Mouse (Mus musculus): ENCODE data around the gene Fam83e.

Gene Fam83e

DNA sequence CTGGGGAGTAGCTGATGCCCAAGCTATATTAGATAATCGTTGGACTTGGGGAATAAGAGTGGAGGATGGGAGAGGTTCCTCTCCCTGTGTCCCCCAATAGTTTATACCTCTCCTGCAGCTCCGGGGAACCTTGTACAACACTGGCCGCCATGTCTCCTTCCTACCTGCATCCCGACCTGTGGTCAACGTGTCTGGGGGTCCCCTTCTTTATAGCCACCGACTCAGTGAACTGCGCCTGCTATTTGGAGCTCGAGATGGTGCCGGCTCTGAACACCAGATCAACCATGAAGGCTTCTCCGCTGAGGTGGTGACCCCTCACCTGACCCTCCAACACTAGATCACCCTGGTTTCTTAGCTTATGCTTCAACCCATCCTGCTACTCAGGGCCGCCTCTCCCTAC is 18.7 kb upstream of the Fam83e start:
- no peak for DNase-seq (ENCODE audit: low spot score)

DNA sequence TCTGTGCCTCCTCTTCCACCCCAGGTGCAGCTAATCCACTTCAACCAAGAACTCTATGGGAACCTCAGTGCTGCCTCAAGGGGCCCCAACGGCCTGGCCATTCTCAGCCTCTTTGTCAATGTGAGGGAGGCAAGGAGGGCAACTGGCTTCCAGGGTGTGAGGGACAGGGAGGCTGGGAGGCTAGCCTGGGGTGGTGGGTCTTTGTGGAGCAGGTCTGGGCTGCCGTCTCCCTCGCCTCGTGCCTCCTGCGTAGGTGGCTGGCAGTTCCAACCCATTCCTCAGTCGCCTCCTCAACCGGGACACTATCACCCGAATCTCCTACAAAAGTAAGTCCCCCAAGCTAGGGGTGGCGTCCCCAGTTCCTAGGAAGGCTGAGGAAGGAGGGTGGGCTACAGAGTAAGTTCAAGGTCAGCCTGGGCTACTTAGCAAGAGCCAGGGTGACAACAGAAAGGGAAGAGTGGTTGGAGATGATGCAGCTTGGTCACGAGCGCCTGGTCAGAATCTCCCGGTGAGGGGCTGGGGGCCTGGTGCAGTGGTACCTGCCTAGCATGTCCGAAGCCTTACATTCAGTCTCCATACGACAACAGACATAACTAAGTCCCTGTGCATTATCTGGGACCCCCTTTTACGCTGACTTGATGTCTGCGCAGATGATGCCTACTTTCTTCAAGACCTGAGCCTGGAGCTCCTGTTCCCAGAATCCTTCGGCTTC is 18.0 kb upstream of the Fam83e start:
- DNase-seq (ENCODE audit: low spot score), result no peak

DNA sequence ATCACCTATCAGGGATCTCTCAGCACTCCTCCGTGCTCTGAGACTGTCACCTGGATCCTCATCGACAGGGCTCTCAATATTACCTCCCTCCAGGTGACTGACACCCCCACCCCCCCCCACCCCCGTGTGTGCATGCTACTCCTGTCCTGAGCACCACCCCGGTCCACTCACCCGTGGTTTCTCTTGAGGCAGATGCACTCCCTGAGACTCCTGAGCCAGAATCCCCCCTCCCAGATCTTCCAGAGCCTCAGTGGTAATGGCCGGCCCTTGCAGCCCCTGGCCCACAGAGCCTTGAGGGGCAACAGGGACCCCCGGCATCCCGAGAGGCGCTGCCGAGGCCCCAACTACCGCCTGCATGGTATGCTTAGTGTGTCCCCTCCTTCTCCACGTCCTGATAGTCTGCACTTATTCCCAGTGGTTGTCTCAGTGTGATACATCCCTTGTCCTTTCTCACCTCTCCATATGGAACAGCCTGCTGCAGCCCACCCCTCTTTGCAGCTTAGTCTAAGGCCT is 17.4 kb upstream of the Fam83e start:
- peak; percentile 22 for DNase-seq (ENCODE audit: low spot score)

DNA sequence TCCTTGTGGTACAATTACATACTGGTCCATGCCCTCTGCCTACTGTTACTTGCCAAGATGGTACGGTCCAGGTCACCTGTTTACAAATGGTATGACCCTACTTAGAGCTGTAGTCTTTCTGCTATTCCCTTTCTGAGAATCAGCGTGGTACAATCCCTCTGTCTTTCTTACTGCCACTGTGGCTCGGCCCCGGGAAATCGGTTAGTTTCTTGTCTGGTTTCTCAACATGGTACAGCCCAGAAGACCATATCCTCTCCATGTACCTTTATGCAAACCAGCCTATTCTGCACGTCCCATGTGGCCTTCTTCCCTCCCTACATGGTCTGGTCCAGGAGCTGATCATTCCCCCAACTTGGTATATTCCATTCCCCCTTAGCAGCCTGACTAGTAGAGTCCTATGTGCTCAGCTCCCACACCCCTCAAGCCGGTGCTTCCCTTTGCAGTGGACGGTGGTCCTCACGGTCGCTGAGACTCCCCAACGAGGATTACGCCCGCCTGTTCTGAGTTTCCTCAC is 16.9 kb upstream of the Fam83e start:
- DNase-seq (ENCODE audit: low spot score), result peak; percentile 66

DNA sequence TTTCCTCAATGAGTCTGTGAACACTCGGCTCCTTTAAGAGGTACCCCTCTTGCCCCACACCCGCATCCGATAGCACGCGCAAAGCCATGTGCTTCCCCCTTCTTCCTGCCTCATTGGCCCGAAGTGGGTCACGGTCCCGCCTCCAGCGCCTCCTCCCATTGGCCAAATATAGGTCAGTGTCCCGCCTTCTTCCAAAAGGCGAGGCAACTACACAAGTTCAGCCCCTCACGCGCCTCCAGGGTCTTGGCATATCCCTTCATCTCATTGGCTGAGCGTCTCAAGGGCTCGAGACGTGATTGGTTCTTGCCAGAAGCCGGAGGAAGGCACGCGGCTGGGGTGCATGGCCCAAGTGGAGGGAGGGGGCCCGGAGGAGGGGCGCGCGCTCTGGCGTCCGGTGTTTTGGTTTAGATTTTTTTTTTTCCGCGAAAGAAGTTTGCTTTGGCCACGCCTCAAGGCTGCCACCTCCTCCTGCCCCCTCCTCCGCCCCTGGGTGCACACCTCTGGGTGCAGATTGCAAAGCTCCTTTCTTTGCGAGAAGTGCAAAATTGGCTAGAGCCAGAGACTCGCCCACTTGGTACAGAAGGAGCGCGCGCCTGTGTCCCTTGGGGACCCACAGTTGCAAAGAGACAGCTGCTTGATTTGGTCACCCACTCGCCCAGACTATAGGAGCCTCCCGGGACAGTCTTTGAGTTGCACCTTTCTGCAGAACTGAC is 16.1 kb upstream of the Fam83e start, which contains the start of gene Dbp:
Gene Dbp (plus strand): TSS at position 359 of the 713 bp plus-strand sequence.
- DNase-seq (ENCODE audit: low spot score), result peak; percentile 99

DNA sequence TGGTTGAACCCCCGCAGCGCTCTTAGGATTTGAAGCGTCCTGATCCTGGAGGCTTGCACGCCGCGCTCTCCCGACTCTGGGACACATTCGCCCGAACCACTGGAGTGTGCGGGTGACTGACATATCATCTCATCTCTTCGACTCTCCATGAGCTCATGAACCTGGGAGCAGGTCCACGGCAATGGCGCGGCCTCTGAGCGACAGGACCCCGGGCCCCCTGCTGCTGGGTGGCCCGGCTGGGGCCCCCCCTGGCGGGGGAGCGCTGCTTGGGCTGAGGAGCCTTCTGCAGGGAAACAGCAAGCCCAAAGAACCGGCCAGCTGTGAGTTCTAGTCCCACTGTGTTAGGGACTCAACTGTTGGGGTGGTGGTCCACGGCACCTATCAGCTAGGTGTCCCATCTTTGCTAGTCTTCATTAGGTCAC is 15.6 kb upstream of the Fam83e start:
- peak; percentile 60 for DNase-seq (ENCODE audit: low spot score)

DNA sequence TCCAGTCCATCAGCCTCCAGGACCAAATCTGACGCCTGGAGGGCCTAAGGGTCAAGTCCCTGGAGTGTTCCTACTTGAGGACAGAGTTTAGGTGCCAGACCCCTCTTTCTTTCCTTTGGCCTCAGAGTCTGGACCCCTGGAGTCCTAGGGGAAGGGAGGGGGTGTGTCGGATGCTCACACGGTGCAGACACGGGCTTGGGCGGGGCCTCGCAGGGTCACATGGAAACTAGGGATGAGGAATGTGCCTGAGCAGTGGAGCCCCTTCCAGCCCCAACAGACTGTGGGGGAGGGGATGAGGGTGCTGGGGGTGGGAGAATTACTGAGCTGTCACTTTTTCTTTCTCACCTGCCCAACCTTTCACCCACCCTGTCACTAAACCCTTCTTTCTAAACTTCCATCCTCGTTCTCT is 15.1 kb upstream of the Fam83e start:
- DNase-seq (ENCODE audit: low spot score), result peak; percentile 87

DNA sequence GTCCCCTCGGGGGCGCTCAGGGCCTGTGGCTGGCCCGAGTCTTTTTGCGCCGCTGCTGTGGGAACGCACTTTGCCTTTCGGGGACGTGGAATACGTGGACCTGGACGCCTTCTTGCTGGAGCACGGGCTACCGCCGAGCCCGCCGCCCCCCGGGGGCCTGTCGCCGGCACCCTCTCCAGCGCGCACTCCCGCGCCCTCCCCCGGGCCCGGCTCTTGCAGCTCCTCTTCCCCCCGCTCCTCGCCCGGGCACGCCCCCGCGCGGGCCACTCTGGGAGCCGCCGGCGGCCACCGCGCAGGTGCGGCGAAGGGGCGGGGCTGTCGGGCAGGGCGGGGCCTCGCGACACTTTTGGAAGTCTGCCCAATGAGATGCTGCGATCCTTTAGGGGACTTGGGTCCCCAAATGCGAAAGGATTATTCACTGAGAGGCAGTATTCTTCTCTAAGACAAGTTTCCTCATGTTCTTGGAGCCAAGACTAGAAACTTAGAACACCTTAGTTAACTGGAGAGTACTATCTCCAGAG is 14.2 kb upstream of the Fam83e start:
- DNase-seq (ENCODE audit: low spot score), result peak; percentile 89

DNA sequence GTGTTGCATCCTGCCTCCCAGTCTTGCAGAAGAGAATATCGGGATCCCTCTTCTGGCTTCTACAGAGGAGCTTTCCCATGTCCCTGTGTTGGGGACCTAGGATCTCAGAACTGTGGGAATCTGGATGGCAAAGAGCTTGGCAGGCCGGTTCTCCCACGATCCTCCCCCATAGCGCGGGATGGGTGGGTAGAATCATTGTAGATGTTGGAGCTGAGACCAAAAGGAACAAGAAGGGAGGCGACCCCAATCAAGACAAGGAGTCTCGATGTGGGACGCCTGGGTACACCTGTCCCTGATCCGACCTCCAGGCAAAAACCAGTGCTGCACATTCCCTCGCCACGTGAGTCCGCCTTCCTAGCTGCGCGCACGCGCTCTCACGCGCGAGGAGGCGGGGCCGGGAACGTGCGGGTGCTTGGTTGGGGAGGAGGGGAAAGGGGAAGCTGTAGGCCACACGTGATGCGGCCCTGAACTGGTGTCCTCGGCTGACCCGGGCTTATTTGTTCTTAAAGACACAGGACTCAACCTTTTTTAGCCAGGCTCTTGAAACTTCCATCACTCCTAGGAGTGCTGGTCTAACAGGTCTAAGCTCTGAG is 13.5 kb upstream of the Fam83e start:
- DNase-seq (ENCODE audit: low spot score), result peak; percentile 93

DNA sequence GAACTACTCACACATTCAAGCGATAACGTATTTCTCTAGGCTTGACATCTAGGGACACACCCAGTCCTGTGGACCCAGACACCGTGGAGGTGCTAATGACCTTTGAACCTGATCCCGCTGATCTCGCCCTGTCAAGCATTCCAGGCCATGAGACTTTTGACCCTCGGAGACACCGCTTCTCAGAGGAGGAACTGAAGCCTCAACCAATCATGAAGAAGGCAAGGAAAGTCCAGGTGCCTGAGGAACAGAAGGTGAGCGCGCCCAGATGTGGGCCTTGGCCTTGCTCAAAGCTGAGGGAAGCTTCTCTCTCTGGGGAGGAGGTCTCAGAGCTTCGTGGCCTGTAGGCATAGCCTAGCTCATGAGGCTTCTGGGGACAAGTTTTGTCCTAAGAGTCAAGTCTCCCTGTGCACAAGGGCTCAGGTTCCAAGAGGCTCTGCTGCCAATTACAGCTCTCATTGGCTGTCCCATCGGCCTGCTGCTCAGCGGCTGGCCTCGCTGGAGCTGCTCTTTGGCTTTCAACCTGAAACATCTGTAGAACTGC is 12.7 kb upstream of the Fam83e start:
- DNase-seq (ENCODE audit: low spot score), result no peak

DNA sequence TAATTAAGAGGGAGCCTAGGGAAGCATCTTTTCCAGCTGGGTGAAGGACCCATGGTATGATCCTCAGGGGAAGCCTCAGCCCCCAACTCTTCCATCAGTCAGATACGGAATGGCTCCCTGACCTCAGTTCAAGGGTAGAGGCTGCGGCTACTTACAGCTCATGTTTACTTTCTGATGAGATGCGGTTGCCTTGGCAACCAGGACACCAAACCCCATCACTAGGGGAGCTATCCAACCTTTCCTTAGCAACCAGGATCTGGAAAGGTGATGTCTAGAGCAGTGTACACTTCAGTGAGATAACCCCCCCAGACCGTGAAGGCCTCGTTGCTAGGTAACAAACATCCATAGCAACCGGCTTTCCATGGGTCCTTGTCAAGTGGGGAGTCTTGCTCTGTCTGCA is 12.0 kb upstream of the Fam83e start:
- no peak for DNase-seq (ENCODE audit: low spot score)

DNA sequence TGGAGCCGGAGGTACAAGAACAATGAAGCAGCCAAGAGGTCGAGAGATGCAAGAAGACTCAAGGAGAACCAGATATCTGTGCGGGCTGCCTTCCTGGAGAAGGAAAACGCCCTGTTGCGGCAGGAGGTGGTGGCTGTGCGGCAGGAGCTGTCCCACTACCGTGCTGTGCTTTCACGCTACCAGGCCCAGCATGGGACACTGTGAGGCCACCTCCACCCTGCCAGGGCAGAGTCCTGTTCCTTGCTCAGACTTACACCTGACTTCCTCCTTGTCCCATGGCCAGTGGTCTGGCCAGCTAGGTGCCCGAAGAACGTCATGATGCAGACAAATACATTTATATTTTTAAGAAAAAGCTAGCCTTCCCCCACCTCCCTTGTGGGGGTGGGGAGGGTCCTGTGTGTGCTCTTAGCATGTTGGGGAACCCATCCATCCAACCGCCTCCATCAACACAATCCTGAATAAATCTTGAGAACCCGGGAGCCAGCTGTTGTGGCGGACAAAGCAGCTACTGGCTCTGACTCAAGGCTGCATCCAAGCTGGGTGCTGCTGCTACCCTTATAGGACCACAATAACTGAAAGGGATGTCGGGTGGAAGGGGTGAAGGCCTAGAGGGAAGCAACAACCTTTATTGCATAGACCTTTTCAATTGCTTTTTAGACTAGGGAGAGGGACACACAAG is 11.2 kb upstream of the Fam83e start:
- DNase-seq (ENCODE audit: low spot score), result no peak

DNA sequence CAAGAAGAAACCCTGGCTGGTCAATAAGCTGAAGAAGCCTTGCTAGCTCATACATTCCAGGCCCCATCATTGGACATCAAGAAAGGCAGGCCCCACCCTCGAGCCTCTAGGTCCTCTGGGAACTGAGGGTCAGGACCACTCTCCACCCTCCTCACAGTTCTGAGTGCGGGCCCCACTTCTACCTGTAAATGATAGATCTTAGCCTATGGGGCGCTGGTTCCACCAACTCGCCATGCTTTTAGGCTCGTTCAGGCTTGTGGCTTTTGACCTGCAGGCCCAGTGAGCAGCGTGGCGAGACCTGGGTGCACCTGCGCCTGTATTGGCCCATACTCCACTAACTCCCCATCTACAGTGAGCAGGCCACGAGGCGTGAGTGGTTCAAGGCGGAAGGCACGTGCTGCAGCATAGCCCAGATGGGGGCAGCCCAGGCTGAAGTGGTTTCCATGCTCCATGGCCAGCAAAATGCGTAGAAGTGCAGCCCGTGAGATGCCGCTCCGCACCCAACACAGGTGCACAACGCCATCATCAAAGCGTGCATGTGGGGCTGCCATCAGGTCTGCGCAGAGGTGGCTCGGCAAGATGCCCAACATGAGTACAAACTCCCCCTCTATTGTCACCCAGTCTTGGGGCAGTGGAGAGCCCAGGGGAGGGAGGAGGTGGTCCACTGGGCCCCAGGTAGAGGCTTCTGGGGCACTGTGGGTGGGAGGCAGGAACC is 10.4 kb upstream of the Fam83e start:
- no peak for DNase-seq (ENCODE audit: low spot score)

DNA sequence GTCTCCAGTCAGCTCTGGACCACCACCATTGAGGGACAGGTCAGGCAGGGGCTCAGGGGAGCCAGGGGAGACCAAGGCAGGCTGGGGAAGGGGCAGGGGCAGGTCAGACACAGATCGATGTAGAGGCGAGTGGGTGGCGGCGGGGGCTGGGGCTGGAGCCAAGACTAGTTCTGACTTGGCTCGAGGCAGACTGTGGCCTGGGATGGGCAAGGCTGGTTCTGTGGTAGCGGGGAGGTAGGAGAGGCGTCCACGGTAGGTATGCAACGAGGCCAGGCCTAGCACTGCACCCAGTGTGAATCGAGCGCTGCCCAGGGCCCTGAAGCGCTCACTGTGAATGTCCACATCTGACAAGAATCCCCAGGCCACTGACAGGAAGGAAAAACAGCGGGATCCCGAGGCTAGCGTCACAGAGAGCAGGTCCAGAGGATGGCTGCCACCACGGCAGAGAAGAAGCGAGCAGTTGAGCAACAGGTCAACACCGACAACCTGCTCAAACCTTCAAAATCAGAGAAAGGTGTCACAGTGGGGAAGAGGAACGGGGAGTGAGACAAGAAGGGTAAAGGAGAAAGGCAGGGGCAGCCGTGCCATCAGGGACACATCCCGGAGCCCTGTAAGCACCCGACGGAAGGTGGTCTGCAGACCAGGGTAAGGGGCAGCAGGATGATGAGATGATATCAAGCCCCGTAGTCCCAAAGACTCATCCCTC is 9.5 kb upstream of the Fam83e start:
- no peak for DNase-seq (ENCODE audit: low spot score)

DNA sequence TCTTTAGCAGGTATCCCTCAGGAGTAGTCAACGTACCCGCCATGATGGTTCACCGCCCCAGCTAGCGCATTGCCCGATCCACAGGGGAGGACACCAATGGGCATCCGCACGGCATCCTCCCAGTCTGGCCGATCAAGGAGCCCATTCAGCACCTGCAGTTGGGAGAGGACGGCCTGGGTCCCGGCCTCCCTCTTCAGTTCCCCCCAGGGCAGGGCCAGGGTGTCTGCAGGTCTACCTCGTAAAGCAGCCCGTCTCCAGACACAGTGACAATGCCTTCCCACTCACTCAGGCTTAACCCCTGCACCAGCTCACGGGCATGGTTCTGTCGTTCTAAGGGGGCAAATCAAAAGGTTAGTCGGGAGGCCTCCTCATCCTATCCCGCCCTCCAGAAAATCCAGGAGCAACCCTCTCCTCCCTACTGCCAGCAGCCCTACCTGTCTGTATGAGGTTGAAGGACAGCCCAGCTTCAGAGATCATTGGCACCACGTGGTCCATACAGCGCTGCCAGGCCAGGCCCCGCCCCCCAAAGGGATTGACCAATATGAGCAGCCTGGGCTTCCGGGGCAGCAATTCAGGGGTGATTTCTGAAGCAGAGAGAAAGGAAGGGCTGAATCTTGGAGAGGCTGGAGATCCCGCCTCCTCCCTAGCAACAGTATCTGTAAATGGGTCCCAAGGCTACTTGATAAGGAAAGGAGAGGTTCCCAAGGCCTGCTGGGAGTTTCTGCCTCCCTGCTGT is 8.8 kb upstream of the Fam83e start:
- DNase-seq (ENCODE audit: low spot score), result peak; percentile 84

DNA sequence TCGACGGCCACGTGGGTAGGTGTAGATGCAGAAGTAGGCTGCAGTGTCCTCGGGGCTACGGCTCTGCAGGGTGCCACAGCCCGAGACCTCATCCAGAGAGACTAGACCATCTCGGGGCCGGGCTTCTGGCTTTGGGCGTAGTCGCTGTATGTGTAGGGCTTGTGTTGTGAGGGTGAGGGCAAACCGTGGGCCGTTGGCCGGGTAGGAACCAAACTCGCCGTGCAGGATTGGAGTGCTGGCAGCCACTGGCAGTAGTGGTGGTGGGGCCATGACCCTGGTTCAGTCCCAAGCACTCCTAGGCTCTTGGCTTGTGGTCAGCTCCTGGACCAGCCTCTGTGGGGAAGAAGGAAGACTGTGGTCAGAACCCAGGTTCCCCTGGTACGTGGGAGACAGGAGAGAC is 7.6 kb upstream of the Fam83e start:
- no peak for DNase-seq (ENCODE audit: low spot score)

DNA sequence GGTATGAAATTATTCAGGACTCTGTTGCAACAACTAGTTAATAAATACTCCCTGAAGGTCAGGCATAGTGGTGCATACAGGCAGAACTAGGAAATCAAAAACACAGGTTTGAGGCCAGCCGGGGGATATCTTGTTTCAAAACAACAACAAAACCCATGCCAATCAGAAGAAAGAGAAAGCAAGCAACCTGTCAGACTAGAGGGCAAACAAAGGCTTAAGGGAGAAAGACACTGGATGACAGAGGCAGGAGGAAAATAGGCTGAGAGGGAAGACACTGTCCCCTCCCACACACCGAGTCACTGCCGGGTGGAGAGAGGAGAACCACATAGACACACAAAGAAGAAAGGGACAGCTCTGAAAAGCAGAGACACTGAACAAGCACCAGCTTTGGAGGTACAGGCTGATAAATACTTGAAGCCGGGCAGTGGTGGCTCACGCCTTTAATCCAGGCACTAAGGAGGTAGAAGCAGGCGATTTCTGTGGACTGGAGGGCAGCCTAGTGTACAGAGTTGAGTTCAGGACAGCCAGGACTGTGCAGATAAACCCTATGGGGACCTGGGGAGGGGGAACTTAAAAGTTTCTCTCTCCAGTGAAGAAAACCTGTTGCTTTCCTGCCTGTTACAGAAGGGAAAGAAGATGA is 7.0 kb upstream of the Fam83e start:
- DNase-seq (ENCODE audit: low spot score), result no peak

DNA sequence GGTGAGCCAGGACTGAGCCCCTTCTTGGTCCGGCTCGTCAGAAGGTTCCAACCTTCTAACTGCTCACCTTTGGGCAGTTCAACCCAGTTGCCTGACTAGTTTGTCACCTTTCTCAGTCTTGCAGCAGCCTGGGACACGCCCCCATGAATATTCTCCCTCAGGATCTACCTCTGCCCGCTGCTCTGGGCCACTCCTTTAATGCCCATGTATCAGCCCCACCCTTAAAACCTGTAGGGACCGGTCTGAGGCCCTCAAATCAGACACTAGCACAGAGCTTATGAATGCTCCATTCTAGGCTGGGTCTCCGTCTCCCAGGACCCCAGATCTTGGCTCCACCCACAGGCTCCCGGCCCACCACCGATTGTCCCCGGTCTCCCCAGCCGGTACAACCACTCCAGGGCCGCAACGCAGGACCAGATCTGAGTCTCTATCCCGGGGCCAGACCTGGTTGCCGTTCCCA is 6.4 kb upstream of the Fam83e start:
- no peak for DNase-seq (ENCODE audit: low spot score)

DNA sequence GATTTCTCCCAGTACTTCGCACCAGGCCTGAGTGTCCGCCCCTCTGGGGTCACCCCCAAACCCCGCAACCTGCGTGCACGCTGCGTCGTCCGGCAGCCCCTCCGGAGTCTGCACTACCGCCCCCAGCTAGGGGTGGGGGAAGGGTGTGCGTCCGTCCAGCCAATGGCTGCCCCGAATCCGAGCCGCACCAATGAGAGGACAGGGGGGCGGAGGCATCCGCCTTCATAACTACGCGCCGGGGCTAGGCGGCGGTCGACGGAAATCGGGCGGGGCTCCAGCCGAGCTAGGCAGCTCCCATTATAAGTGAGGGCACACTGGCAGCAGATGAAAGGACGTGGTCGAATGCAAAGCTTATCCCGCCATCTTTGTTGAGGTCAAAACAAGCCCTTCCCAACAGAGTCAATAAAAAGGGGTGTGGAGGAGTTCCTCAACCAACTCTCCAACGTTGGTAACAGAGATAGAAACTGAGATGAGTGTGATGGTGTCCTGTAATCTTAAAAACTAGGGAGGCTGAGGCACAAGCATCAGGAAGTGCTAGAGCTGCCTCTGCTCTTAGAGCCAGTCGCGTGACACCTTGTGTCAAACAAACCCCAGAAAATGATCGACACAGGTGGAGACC is 5.8 kb upstream of the Fam83e start, which contains the start of gene Rpl18:
Gene Rpl18 (plus strand): TSS at position 368 of the 619 bp plus-strand sequence.
- peak; percentile 96 for DNase-seq (ENCODE audit: low spot score)

All from testis, postnatal 14 days (tissue).